Mouse (Mus musculus): ENCODE measurements around the gene Wnt5a.

GRCm38 (mm10) chr14:28507011-28507410 is 2.5 kb downstream of the Wnt5a start:
- TF ChIP-seq GATA1 (IDR thresholded peaks at IDR 0.05; ENCODE audit: low read length), result no peak
- no peak for TF ChIP-seq TAL1 (IDR thresholded peaks at IDR 0.05; ENCODE audit: low read length)

Data from erythroblast, embryonic 14.5 days (primary cell).